Mouse (Mus musculus): Measurements from ENCODE around the gene Mios. TPM values are rescaled to one million over a fixed set of nuclear protein-coding genes. Genes with fewer than 3 reads are reported as not detected.

Gene Mios
- polyA plus RNA-seq, 1 experiment, result 3.8 TPM

DNA sequence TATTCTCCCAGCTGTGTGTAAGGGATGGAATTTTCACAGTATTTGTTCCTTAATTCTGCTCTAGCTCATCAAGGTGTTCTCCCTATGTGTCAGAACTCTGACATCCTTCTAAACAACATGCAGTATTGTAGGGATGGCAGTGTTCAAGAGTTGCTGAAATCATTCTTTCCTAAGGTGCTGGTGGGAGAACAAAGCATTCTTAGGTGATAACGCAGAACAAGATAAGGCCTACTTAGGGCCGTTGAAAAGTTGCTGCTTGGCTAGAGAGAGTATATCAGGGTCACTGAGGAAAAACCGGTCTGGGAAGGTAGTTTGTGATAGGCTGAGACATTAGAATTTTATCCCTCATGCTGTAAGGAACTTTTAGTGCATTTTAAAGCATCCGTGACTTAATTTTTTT lies 67.4 kb downstream of the Mios start:
- TF ChIP-seq CTCF (conservative IDR thresholded peaks at IDR 0.05; ENCODE audit: insufficient read depth, insufficient read length, low read depth, low read length), result no peak
- TF ChIP-seq POLR2A (IDR thresholded peaks at IDR 0.05; ENCODE audit: low read depth, low read length), result no peak
- no peak for DNase-seq
- 85% methylated on average over 4 of the region's 4 CpGs for WGBS
- Histone ChIP-seq H3K4me1 (ENCODE audit: control insufficient read depth, insufficient read depth, low read length) (no peaks in the 10 kb centered on the region), H3K4me3 (ENCODE audit: insufficient read depth, low read depth, low read length) (no peak overlapping the region), H3K27me3 (replicated peaks; ENCODE audit: control insufficient read depth, insufficient read depth, low read length) (no peaks in the 10 kb centered on the region), H3K27ac (ENCODE audit: insufficient read depth, low read depth, low read length) (no peak overlapping the region), H3K36me3 (ENCODE audit: control insufficient read depth, insufficient read depth, low read length) (no peaks in the 10 kb centered on the region)

DNA sequence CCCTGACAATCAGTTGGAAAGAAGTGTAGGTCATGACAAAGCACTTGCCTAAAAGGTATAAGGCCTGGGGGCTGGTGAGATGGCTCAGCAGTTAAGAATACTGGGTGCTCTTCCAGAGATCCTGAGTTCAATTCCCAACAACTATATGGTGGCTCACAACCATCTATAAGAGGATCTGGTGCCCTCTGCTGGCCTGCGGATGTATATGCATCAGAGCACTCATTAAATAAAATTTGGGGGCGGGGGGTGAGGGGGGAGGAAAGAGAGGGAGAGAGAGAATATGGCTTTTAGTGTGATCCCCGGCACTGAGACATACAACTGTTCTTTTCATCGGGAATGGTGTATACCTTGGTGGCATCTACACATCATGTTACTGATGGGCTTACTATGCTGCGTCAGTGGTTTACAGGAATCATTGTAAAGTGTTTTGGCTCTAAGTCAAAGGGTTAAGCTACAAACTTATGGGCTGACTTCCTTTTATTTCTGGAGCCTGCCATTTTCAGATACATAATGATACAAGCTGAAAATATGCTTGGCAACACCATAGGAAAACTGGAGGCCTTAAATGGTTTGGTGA lies 69.5 kb downstream of the Mios start:
- Histone ChIP-seq H3K4me1 (ENCODE audit: control insufficient read depth, insufficient read depth, low read length) (no peaks in the 10 kb centered on the region), H3K27ac (ENCODE audit: insufficient read depth, low read depth, low read length) (no peak overlapping the region), H3K27me3 (replicated peaks; ENCODE audit: control insufficient read depth, insufficient read depth, low read length) (no peaks in the 10 kb centered on the region), H3K4me3 (ENCODE audit: insufficient read depth, low read depth, low read length) (no peak overlapping the region), H3K36me3 (ENCODE audit: control insufficient read depth, insufficient read depth, low read length) (no peaks in the 10 kb centered on the region)
- no peak for TF ChIP-seq POLR2A (IDR thresholded peaks at IDR 0.05; ENCODE audit: low read depth, low read length)
- TF ChIP-seq CTCF (conservative IDR thresholded peaks at IDR 0.05; ENCODE audit: insufficient read depth, insufficient read length, low read depth, low read length), result 0 out of 2 replicates have a peak, but pooled peaks have one; percentile 25
- DNase-seq, result no peak
- 84% methylated on average over 5 of the region's 5 CpGs for WGBS

DNA sequence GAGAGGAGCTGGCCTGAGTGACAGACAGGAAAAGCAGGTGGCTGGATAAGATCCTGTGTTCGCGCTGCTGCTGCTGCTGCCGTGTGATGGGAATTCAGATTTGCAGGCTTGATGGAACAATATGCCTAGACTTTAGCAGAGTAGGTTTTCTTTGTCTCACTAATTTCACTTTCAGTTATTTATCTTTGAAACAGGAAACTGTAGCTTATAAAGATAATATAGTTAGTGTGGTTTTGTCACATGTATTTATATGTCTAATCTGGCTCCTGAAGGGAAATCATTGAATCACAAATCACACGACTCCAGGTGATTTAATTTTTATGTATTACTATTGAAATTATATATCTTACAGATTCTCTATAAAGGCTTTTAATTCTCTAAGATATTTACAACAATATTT lies 74.2 kb downstream of the Mios start:
- Histone ChIP-seq H3K27ac (ENCODE audit: insufficient read depth, low read depth, low read length) (no peak overlapping the region), H3K4me3 (ENCODE audit: insufficient read depth, low read depth, low read length) (no peak overlapping the region), H3K4me1 (ENCODE audit: control insufficient read depth, insufficient read depth, low read length) (no peaks in the 10 kb centered on the region), H3K36me3 (ENCODE audit: control insufficient read depth, insufficient read depth, low read length) (no peaks in the 10 kb centered on the region), H3K27me3 (replicated peaks; ENCODE audit: control insufficient read depth, insufficient read depth, low read length) (no peaks in the 10 kb centered on the region)
- no peak for DNase-seq
- TF ChIP-seq POLR2A (IDR thresholded peaks at IDR 0.05; ENCODE audit: low read depth, low read length) (no peak), CTCF (conservative IDR thresholded peaks at IDR 0.05; ENCODE audit: insufficient read depth, insufficient read length, low read depth, low read length) (no peak)
- WGBS, result 76% methylated on average over 4 of the region's 4 CpGs

GRCm38 (mm10) chr6:8285401-8285960 lies 76.5 kb downstream of the Mios start:
- no peak overlapping the region for H3K4me3 ChIP-seq (ENCODE audit: insufficient read depth, low read depth, low read length)
- H3K36me3 ChIP-seq (ENCODE audit: control insufficient read depth, insufficient read depth, low read length), result no peaks in the 10 kb centered on the region
- H3K27ac ChIP-seq (ENCODE audit: insufficient read depth, low read depth, low read length), result no peak overlapping the region
- WGBS, result 40% methylated on average over 3 of the region's 3 CpGs
- H3K4me1 ChIP-seq (ENCODE audit: control insufficient read depth, insufficient read depth, low read length), result no peaks in the 10 kb centered on the region
- no peak for DNase-seq
- TF ChIP-seq POLR2A (IDR thresholded peaks at IDR 0.05; ENCODE audit: low read depth, low read length), result no peak
- no peak for TF ChIP-seq CTCF (conservative IDR thresholded peaks at IDR 0.05; ENCODE audit: insufficient read depth, insufficient read length, low read depth, low read length)
- H3K27me3 ChIP-seq (replicated peaks; ENCODE audit: control insufficient read depth, insufficient read depth, low read length), result no peaks in the 10 kb centered on the region

Other genes starting within 250 kb of the Mios start
- gene Col28a1, start 16.6 kb upstream of the Mios start, polyA plus RNA-seq (2012; rRNA removed), result 0.13 and 0.14 TPM in 2 replicates
- 2.9 and 5.0 TPM in 2 replicates for gene Rpa3, start 50.0 kb downstream of the Mios start, polyA plus RNA-seq (2012; rRNA removed)
- gene Umad1, start 50.1 kb downstream of the Mios start, polyA plus RNA-seq (2012; rRNA removed), result 21.9 and 23.0 TPM in 2 replicates
- gene Gm45062, start 50.2 kb downstream of the Mios start, polyA plus RNA-seq (2012; rRNA removed), result 1.0 and 2.0 TPM in 2 replicates